Mouse (Mus musculus) hindbrain, embryonic 11.5 days (tissue): Measurements from ENCODE around the gene Nfix. TPM values are rescaled to one million over a fixed set of nuclear protein-coding genes. Genes with fewer than 3 reads are reported as not detected.
A peak's percentile ranks its signal among the peaks of the same experiment; 100 is the strongest.
"Not testable (repeated sequence)": the region's sequence is repeated elsewhere in the genome, so short reads cannot be mapped to it uniquely, and the experiment has no call there.

Experiments
- ATAC-seq: fragments of 200-750 bp; cut with Nextera tagmentation; 2 replicates; pipeline ENCODE4 v1.8.0; 2017; ENCODE audit warnings: mild to moderate bottlenecking, moderate TSS enrichment, moderate library complexity; ENCODE audit not compliant: low FRiP score
- DNase-seq: peaks from one replicate; pipeline ENCODE4 v3.0.0-alpha.2; 2015; ENCODE audit warnings: low spot score
- H3K27ac ChIP-seq: fragments of 300-500 bp; sonication (generic); 2 replicates; pipeline ENCODE4 v1.5.1; 2014; ENCODE audit warnings: mild to moderate bottlenecking, low read depth, low read length
- H3K27me3 ChIP-seq: fragments of 300-500 bp; sonication (generic); 2 replicates; pipeline ENCODE4 v1.6.1; 2014; ENCODE audit warnings: mild to moderate bottlenecking, low read length, moderate library complexity, mixed read lengths; ENCODE audit not compliant: control insufficient read depth, insufficient read depth
- H3K36me3 ChIP-seq: fragments of 300-500 bp; sonication (generic); 2 replicates; pipeline ENCODE4 v1.6.1; 2014; ENCODE audit warnings: mild to moderate bottlenecking, low read length, moderate library complexity, mixed read lengths; ENCODE audit not compliant: control insufficient read depth, insufficient read depth
- H3K4me1 ChIP-seq: fragments of 300-500 bp; sonication (generic); replicated peaks from 2 replicates; pipeline ENCODE4 v1.6.1; 2014; ENCODE audit warnings: low read length, mixed read lengths; ENCODE audit not compliant: control insufficient read depth, insufficient read depth
- H3K4me2 ChIP-seq: fragments of 300-500 bp; sonication (generic); replicated peaks from 2 replicates; pipeline ENCODE4 v1.6.1; 2014; ENCODE audit warnings: mild to moderate bottlenecking, low read depth, low read length
- H3K4me3 ChIP-seq: fragments of 300-500 bp; sonication (generic); 2 replicates; pipeline ENCODE4 v1.5.1; 2014; ENCODE audit warnings: low read depth, low read length
- H3K9ac ChIP-seq: fragments of 300-500 bp; sonication (generic); 2 replicates; pipeline ENCODE4 v1.6.1; 2014; ENCODE audit warnings: low read depth, low read length
- H3K9me3 ChIP-seq: fragments of 300-500 bp; sonication (generic); 2 replicates; pipeline ENCODE4 v1.6.1; 2016; ENCODE audit warnings: low read length; ENCODE audit not compliant: control insufficient read depth
- WGBS: fragments of 180-500 bp; shearing (Covaris S2); extraction: QIAGEN DNeasy Blood & Tissue Kit; methylation state at CpG from one replicate; pipeline ENCODE4 v1.1.7; 2014; 5-methylcytosine and 5-hydroxymethylcytosine counted together
- polyA plus RNA-seq: library from polyadenylated mRNA; unstranded; fragments of >200 nt; fragmentation: Nextera tagmentation; extraction: Ambion mirVana; gene quantifications from 2 replicates; pipeline ENCODE4 v1.2.1, GENCODE M21; 2014

The Nfix gene
- polyA plus RNA-seq, 1 experiment from 2014 or later: 3.0 TPM

GRCm38 (mm10) chr8:84834002-84834865 lies 34.1 kb upstream of the Nfix start:
- 90% methylated on average over 19 of the region's 19 CpGs for WGBS
- Histone ChIP-seq H3K4me2 (no peak overlapping the region), H3K27ac (no peak overlapping the region), H3K36me3 (peaks cover 20% of the 10 kb centered on the region; the same call in 1 of the 2 replicates), H3K9ac (no peak overlapping the region), H3K4me1 (peaks cover under 1% of the 10 kb centered on the region; the same call in 1 of the 2 replicates), H3K9me3 (no peaks in the 10 kb centered on the region), H3K27me3 (no peaks in the 10 kb centered on the region), H3K4me3 (no peak overlapping the region)
- no peak for DNase-seq
- ATAC-seq: no peak

DNA sequence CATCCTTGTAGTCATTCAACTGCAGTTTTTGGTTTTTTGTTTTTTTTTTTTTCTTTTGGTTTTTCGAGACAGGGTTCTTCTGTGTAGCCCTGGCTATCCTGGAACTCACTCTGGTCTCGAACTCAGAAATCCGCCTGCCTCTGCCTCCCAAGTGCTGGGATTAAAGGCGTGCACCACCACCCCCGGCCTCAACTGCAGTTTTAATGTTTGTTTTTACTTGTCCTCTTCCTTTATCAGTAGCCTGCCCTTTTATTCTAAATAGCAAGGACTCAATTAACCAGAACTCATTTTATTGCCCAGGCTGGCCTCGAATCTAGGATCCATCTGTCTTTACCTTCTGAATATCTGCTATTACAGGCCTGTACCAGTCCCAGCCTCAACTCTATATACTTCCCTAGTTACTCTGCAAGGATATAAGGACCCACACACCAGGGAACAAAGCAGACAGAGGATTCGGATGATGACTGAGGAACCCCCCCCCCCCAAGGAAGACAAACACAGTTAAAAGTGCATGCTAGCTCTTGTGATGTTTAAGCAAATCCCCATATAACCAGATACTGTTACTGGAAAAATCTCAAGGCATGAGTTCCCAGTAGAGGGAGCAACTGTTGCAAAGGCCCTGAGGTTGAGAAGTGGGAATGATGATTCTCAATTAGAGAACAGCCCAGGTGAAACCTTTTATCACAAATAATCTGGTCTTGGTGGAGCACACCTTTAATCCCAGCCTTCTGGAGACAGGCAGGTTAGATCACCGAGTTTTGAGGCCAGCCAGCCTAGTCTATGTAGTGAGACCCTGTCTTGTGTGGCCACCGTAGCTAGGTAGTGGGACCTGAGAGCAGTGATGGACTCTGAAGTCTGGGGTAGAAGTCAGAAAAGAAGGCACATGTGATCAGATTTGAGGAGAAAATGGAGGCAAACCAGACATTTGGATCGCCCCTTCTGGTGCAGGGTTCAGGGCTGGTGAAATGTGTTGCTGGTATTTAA lies 32.9 kb upstream of the Nfix start:
- WGBS: 73% methylated on average over 10 of the region's 10 CpGs
- no peaks in the 10 kb centered on the region; the same call in 1 of the 2 replicates for H3K4me1 ChIP-seq
- H3K9ac ChIP-seq: peak overlapping the region; percentile 97
- H3K27me3 ChIP-seq: no peaks in the 10 kb centered on the region
- peak overlapping the region; percentile 94; the same call in 1 of the 2 replicates for H3K27ac ChIP-seq
- peak overlapping the region; percentile 93 for H3K4me3 ChIP-seq
- DNase-seq: no peak
- H3K4me2 ChIP-seq: peak overlapping the region; percentile 61
- no peak for ATAC-seq
- peaks cover 17% of the 10 kb centered on the region; the same call in 1 of the 2 replicates for H3K36me3 ChIP-seq
- H3K9me3 ChIP-seq: no peaks in the 10 kb centered on the region

DNA sequence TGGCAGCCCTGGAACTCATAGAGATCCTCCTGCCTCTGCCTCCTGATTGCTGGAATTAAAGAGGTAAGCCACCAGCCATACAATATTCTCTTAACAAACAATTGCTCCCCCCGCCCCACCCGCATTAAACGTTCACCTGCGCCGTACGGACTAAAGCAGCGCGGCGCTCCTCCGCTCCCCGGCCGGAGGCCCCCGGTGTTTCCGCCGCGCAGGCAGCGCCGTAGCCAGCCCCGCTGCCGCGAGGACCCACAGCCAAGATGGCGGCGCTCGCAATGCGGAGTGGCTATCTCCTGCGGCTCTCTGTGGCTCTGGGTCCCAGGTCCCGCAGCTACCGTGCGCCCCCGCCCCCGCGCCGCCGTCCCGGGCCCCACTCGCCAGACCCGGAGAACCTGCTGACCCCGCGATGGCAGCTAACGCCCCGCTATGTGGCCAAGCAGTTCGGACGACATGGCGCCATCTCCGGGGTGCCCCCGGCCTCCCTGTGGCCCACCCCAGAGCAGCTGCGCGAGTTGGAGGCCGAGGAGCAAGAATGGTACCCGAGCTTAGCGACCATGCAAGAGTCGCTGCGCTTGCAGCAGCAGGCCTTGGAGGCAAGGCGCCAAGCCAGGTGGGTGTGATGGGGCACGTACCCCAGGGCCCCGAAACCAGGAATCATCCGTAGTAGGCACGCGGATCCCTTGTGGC lies 32.0 kb upstream of the Nfix start:
- H3K4me2 ChIP-seq: peak overlapping the region; percentile 61
- H3K4me3 ChIP-seq: peak overlapping the region; percentile 93
- peaks cover 10% of the 10 kb centered on the region; the same call in 1 of the 2 replicates for H3K36me3 ChIP-seq
- WGBS: under 1% methylated on average over 58 of the region's 59 CpGs
- no peaks in the 10 kb centered on the region for H3K9me3 ChIP-seq
- H3K27me3 ChIP-seq: no peaks in the 10 kb centered on the region
- peak overlapping the region; percentile 94 for H3K27ac ChIP-seq
- DNase-seq (peak; percentile 88), ATAC-seq (peak; percentile 79)
- H3K9ac ChIP-seq: peak overlapping the region; percentile 97
- no peaks in the 10 kb centered on the region; the same call in 1 of the 2 replicates for H3K4me1 ChIP-seq

DNA sequence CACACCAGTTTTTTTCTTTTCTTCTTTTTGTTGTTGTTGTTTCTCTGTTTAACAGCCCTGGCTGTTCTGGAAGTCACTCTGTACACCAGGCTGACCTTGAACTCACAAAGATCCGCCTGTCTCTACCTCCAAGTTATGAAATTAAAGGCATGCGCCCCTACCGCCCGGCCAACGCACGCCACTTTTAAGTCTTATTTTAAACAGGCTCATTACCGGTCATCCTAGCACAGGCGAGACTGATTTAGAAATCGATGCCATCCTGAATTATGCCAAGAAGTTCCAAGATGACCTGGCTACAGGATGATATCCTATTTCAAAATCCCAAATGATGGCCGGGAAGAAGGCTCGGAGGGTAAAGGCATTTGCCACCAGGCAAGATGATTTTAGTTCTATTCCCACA lies 31.3 kb upstream of the Nfix start, which contains the start of gene Gadd45gip1:
Gadd45gip1 (plus strand) TSS at position 33 of the 400 bp plus-strand sequence.
- DNase-seq (peak; percentile 30), ATAC-seq (no peak)
- H3K27me3 ChIP-seq: no peaks in the 10 kb centered on the region
- H3K4me3 ChIP-seq: peak within 1 kb of the TSS; percentile 93
- peak within 1 kb of the TSS; percentile 61 for H3K4me2 ChIP-seq
- peak within 1 kb of the TSS; percentile 97 for H3K9ac ChIP-seq
- WGBS: 85% methylated on average over 11 of the region's 11 CpGs
- no peaks in the 10 kb centered on the region for H3K9me3 ChIP-seq
- peaks cover 5% of the 10 kb centered on the region; the same call in 1 of the 2 replicates for H3K36me3 ChIP-seq
- H3K27ac ChIP-seq: peak within 1 kb of the TSS; percentile 94
- no peaks in the 10 kb centered on the region for H3K4me1 ChIP-seq

- not testable (repeated sequence) for H3K9me3 ChIP-seq
- WGBS: 66% methylated on average over 1 of the region's 2 CpGs
These were observed 26.4 kb upstream of the Nfix start for GRCm38 (mm10) chr8:84826518-84826917.

DNA sequence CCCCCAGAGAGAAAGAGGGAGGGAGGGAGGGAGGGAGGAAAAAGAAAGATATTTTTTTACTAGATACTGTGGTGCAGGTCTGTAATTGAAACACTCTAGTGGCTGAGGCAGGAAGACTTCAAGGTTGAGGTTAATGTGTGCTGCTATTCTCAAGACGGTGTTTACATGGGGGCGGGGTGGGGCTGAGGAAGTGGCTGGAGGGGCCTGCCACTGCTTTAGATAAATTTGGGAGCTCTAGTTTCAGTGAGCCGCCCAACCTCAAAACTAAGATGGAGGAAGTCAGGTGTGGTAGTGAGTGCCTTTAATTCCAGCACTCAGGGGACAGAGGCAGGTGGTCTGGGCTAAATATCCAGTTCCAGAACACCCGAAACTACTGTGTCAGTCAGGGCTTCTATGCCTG lies 25.5 kb upstream of the Nfix start:
- ATAC-seq: no peak
- H3K27me3 ChIP-seq: no peaks in the 10 kb centered on the region; the same call in 1 of the 2 replicates

More at GRCm38 (mm10) chr8:84826518-84826917, 26.4 kb upstream of the Nfix start:
- not testable (repeated sequence) for H3K4me3 ChIP-seq, H3K9ac ChIP-seq, DNase-seq, H3K4me2 ChIP-seq, H3K4me1 ChIP-seq, ATAC-seq, H3K36me3 ChIP-seq, H3K27me3 ChIP-seq, H3K27ac ChIP-seq

GRCm38 (mm10) chr8:84823653-84824052 lies 23.5 kb upstream of the Nfix start:
- 1% methylated on average over 18 of the region's 18 CpGs for WGBS
- peak overlapping the region; percentile 17; the same call in 1 of the 2 replicates for H3K4me2 ChIP-seq
- peaks cover 2% of the 10 kb centered on the region; the same call in 1 of the 2 replicates for H3K4me1 ChIP-seq
- no peak overlapping the region for H3K4me3 ChIP-seq
- no peaks in the 10 kb centered on the region; the same call in 1 of the 2 replicates for H3K27me3 ChIP-seq
- H3K27ac ChIP-seq: no peak overlapping the region
- H3K9me3 ChIP-seq: no peaks in the 10 kb centered on the region
- H3K36me3 ChIP-seq: no peaks in the 10 kb centered on the region
- peak; percentile 71 for ATAC-seq
- peak; percentile 89 for DNase-seq
- no peak overlapping the region for H3K9ac ChIP-seq

More for the DNA sequence above, 25.5 kb upstream of the Nfix start:
- no peak overlapping the region for H3K9ac ChIP-seq
- 64% methylated on average over 4 of the region's 4 CpGs for WGBS
- no peak overlapping the region for H3K4me3 ChIP-seq
- H3K9me3 ChIP-seq: no peaks in the 10 kb centered on the region
- no peak overlapping the region for H3K27ac ChIP-seq
- no peak for DNase-seq
- H3K36me3 ChIP-seq: no peaks in the 10 kb centered on the region
- H3K4me1 ChIP-seq: peaks cover 2% of the 10 kb centered on the region; the same call in 1 of the 2 replicates
- H3K4me2 ChIP-seq: no peak overlapping the region
